Mouse (Mus musculus): ENCODE results near the gene Art3.
A peak's percentile ranks its signal among the peaks of the same experiment; 100 is the strongest.

Art3 gene

DNA sequence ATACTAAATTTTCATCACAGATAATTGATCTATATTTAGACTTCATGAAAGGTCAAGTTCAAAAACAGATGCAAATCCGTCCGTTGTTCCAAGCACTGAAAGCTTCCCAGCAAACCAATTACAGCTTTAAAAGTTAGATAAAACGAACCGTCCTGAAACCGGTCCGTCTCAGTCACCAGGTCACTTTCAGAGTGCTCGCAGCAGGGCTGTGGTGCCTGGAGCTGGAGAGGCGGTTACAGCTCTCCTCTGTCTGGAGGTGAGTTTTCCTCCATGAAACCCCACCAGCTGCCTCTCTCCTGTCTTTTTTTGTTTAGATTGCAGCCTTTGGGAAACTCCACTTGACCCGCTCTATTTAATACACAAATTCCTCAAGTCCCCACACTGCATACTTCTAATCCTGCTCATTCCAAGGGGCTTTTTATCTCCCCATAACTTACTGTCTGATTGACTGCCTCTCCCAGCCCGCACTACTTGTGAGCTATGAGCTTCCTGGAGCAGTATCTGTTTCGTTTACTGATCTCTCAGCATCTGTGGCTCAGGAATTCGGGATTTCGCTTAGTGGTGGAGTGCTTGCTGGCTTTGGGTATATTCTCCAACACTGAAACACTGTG lies 45.3 kb downstream of the Art3 start:
- DNase-seq (ENCODE audit: low spot score in 2 of 2): no peak

DNA sequence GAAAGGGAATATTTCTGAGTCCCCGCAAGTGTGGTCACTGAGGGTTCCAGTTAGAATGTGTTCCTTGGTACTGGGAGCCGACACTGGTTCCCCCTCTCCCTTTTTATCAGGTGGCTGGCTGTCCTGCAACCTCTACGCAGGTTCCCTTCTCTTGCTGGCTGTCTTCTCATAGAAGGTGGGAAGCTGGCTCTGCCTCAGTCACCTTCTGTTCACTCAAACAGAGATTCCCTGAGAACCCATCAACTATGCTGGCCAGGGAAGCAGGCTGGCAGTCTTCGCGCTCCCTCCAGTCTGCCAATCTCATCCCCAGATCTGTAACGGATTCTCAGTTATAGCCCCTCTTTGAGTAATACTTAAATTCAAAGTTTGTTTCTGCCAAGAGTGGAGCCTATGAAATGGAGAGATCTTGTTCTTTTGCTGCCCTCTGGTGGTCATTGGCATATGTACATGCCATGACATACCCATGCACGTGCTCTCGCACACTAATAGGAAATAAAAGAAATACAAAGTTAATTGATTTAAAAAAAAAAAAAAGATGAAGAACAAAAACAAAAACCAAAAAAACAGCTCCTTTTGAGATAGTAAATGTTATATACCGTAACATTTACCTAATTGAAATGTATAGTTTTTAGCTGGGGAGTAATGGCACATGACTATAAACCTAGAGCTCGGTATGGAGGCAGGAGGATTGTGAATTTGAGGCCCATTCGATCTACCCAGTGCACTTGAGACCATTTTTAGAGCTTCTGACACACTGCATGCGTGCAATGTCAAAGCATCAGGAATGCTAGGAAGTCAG lies 50.1 kb downstream of the Art3 start:
- peak; percentile 47 to 80 for DNase-seq (ENCODE audit: low spot score in 2 of 2)

DNA sequence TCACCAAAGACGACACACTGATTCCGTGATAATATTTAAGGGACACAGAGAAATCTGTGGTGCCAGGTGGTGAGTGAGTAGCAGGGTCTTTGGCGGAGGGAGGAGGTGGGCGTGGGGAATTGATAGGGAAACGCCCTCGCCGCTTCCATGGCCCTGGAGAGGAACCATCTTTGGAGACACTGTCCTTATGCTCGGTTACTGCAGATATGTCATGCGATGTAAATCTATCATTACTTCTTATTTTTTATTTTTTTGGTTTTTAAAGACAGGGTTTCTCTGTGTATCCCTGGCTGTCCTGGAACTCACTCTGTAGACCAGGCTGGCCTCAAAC lies 50.7 kb downstream of the Art3 start:
- DNase-seq (ENCODE audit: low spot score in 2 of 2): no peak

DNA sequence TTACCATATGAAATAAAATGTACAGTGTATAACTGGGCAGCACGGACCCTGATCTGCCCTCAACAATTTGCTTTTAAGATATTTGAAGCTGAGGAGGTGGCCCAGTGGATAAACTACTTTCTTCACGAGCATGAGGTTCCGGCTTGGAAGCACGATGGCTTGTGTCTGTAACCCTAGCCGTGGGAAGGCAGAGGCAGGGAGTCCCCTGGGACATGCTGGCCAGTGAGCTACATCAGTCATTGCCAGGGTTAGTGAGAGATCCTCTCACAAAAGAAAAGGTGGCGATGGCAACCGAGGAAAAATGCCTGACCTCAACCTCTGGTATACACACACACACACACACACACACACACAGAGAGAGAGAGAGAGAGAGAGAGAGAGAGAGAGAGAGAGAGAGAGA lies 52.1 kb downstream of the Art3 start:
- DNase-seq (ENCODE audit: low spot score in 2 of 2): no peak

DNA sequence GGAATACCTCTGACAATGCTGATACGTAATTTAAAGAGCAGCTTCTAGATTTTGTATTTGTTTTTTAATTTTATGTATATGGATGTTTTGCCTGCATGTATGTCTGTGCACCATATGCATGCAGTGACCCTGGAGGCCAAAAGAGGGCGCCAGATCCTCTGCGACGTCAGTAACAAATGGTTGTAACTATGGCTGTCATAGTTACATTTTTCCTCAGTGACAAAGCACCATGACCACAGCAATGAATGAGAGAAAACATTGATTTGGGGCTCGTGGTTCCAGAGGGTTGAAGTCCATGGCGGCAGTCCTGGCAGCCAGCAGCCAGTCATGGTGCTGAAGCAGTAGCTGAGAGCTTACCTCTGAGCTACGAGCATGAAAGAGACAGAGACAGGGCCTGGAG lies 53.2 kb downstream of the Art3 start:
- peak in 1 of 2 experiments; percentile 69 for DNase-seq (ENCODE audit: low spot score in 2 of 2)

DNA sequence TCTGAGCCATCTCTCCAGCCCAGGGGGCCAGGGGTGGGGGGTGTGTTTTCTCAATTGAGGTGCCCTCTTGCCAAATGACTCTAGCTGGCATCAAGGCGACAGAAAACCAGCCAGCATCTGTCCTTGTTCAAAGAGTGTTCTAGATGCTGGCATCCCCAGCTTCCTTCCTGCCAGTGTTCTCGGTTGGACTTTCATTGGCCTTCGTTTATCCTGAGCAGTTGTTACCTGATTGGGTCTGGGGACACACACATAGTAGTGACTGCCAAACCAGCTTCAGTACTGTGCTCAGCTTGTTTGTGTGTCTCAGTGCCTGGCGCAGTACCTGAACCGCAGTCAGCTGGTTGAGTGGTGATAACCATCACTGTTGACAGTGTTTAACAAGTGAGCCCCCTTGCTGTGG lies 54.5 kb downstream of the Art3 start:
- DNase-seq (ENCODE audit: low spot score in 2 of 2): no peak

DNA sequence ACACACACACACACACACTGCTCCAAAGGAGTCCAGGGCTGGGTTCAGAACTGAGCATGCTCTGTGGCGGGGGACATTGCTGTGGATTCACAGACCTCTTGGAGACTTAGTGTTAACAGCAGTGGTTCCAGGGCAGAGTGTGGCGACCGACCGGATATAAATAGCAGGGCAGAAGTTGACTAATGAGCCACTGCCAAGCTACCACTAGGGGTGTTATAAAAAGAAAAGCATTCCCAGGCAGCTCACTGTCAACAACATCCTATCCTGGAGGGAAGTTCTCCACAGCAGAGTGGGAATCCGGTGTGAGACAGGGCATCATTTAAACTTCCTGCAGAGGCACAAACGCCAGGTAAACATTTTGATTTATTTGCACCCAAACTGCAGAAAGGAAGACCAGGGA lies 55.0 kb downstream of the Art3 start:
- no peak for DNase-seq (ENCODE audit: low spot score in 2 of 2)

DNA sequence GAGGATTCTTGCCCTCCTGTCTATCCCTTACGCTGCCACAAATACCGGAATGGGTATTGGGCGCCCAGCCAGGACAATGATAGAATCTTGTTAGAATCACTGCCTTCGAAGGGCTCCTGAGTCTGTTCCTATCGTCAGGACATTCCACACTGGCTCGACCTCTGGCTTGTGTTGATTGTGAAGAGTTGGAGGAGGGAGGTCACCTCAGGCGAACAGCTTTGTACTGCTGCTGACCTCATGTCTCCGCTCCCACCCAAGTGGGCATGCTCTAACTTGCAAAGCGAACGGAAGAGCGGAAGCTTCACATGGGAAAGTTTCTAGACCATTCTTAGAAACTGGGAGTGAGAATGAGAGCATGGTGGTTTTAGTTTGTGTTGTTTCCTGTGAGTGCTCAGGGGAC lies 55.8 kb downstream of the Art3 start:
- DNase-seq (ENCODE audit: low spot score in 2 of 2): no peak

DNA sequence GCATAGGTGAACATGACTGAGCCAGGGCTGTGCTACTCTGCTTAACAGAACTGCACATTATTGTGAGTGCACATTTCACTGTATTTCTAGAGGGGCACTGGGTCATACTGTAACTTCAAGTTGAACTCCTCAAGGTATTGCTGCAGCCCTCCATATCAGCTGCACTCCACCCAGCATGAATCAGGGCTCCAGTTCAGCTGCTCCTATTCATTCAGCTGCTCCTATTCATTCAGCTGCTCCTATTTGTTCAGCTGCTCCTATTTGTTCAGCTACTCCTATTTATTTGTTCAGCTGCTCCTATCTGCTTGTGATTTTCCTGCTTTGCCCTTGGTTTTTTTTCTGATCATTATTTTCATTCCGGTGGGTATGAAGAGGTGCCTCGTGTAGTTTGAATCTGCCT lies 58.4 kb downstream of the Art3 start:
- DNase-seq (ENCODE audit: low spot score in 2 of 2): no peak

DNA sequence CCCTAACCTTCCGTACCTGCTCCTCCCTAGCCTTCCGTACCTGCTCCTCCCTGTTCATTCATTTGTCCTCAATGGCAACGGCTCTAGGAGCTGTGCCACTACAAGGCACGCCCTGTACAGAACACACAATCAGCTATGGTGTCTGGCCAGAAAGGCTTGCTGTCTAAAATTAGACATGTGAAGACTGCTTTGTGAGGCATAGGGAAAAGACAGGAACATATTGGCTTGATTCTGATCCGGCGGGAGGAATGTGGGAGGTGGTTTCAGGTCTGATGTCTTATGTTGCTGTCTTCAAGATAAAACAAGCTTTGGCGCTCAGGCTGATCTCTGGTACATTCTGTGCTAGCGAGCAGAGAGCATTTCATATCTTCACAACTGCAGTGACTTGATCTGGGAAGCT lies 59.0 kb downstream of the Art3 start:
- DNase-seq (ENCODE audit: low spot score in 2 of 2): no peak

DNA sequence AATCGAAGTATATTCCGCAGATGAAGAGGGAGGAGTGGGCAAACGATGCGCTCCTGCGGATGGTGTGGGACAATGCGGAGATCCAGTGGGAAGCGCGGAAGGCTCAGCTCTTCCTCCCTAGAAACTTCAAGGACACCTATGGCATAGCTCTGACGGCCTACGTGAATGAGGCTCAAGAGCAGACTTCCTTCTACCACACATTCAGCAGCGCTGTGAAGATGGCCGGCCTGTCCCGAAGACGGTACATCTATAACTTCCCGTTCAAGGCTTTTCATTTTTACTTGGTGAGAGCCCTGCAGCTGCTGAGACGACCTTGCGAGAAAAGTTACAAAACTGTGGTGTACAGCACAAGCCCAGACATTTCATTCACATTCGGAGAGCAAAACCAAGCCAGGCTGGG lies 60.9 kb downstream of the Art3 start:
- no peak for DNase-seq (ENCODE audit: low spot score in 2 of 2)

DNA sequence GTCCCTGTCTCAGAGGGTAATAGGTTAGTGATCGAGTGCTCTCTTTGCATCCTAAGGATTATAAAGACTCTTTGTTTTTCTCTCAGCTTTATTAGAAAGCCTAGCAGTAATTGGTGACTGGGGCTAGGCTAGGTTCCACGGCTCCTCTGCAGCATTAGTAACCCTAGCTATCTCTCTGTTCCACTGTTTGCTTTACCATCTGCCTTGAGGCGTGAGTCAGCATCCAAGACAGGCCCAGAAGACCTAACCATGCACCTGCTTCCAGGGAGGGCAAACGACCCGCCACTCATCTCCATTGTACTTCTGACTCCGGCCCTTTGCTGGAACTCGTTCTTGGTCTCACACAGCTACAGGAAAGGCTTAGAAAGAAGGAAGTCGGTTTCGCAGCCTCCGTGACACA lies 62.2 kb downstream of the Art3 start:
- DNase-seq (ENCODE audit: low spot score in 2 of 2): no peak

DNA sequence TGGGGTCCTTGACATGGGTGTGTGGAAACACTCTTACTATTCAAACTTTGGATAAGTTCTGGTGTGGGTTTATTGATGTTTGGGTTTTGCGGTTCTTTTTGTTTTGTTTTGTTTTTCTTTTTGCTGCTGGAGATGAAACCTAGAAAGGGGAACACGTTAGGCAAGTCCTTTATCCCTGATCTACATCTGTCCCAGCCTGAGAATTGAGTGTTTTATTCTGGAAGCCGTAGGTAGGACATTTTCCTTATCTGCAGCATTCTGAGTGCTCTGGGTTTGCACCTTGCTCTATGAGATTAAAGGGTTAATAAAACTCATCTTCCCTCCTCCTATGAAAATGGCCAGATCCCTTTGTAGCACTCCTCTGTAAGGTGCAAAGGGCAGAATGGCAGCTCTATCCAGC lies 64.1 kb downstream of the Art3 start:
- DNase-seq (ENCODE audit: low spot score in 2 of 2): no peak

DNA sequence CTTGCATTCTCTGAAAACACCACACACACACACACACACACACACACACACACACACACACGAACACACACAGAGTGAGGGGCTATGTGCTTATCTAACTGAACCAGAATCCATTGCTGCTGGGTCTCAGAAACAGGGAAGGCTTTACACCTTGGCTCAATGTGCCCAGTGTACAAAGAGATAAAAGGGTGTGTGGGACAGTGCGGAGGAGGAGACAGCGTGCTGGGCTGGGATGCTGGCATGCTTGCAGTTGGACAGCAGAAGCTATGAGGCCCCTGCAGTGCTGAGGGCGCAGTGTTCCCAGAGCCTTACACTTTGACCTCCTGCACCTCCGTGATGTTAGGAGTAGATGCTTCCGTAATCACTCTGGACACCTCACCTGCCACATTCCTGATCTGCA lies 64.8 kb downstream of the Art3 start:
- peak in 1 of 2 experiments; percentile 30 for DNase-seq (ENCODE audit: low spot score in 2 of 2)

DNA sequence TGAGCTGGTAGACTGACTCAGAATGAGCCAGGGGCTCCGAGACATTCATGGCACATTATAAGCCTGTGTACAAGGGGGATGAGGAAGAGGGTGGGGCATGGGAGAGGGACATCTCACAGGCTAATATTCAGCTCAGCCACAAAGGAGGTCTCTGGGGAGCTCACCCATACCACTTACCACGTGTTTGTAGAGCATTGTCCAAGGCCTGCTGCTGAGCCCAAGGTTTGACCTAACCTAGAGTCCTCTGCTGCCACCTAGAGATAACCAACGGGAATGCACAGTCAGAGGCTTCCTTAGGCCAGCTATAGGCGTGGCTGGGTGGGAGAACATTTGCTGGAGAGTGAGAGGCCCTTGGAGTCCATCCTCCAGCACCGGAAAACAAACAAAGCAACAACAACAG lies 66.5 kb downstream of the Art3 start:
- peak; percentile 63 to 85 for DNase-seq (ENCODE audit: low spot score in 2 of 2)

DNA sequence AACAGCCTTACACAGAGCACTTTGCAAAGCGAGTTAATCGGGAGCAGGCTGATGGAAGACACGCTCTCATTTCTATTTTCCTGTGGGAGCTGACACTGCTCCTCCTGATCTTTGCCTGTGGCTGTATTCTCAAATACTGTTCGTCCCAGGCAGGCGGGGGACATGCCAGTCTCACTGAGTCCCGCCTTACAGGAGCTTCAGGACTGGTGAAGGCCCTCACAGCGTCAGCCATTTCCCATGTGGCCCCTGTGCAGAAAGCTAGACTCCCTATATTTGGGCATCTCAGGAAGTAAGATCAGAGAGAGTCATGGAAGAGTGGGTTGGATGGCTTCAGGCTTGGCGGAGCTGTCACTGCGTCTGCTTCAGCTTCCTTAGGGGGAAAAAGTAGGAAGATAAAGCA lies 71.2 kb downstream of the Art3 start:
- DNase-seq (ENCODE audit: low spot score in 2 of 2): no peak

DNA sequence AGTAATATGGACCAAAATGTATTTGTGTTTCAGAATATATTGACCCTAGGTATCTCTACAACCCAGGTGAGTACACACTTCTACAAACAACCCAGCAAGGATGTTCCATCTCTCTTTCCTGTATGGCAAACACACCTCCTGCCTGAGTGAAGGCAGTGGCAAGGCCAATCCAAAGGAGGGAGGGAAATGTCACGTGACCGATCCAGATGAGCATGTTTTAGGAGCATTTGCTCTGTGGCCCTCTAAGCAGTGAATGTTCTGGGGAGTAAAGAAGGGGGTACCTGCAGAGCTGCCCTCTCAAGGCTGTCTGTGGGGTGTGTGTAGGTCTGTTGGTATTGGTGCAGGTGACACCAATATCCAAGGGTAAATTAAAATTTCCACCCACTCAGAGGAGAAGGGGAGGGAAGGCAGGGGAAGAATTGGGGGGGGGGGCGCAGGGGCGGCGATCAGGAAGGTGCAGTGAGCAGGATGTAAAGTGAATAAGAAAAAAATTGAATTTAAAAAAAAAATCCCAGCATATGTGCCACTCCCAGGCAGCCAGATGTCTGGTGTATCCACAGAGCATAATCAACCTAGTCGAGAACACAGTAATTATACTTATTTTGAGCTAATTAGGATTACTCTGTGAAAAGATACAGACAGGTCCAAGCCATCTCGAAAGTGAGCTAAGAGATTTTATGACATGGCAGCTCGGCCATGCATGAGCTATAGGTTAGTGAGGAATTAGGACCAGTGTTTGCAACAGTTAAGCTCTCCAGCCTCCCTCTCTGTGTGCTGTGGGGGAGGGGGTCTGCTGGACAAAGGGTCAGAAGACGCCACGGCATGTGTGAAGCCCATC lies 72.2 kb downstream of the Art3 start:
- DNase-seq (ENCODE audit: low spot score in 2 of 2): no peak

DNA sequence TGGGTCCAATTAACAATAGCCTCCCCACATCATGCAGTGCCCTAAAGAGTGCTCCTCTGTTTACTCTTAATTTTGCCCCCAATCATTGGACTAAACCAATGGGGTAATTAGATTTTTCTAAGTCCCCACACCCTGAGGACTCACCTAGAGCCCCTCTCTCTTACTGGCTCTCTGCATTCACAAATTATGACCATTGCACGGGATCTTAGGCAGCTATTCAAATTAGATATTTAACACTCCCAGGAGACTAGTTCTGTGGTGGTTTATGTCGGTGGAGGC lies 72.7 kb downstream of the Art3 start:
- DNase-seq (ENCODE audit: low spot score in 2 of 2): no peak

DNA sequence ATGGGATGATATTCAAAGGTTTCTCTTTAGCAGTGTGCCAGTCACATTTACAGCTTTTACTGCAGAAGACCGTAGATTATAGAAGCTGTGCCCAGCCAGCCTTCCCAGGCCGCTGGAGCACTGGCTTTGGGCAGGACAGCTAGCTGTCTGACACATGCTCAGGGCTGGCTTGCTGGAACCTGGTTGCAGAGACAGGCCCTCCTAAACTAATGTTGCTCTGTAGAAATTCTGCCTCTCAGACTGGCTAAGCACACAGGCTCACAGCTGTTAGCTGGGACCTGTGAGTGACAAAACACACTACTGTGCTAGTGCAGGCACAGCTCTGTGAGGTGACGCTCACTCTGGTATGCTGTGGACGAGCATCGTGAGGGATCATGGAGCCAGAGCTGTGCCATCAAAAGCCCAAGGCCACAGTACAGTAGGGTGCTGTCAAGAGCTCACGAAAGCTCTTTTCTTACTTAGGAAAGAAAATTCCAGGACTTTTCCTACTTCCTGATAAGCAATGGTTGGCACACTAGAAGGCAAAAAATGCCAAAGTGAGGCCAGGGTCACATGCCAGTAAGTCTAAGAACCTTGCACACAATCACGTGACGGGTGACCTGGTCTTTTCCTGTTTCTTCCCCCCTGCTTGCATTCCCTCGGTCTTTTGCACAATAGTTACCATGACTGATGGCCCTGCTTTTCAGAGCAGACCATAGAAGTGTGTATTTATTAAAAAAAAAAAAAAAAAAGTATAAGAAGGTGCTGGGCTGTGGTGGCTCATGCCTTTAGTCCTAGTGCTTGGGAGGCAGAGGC lies 77.9 kb downstream of the Art3 start:
- DNase-seq (ENCODE audit: low spot score in 2 of 2): no peak

DNA sequence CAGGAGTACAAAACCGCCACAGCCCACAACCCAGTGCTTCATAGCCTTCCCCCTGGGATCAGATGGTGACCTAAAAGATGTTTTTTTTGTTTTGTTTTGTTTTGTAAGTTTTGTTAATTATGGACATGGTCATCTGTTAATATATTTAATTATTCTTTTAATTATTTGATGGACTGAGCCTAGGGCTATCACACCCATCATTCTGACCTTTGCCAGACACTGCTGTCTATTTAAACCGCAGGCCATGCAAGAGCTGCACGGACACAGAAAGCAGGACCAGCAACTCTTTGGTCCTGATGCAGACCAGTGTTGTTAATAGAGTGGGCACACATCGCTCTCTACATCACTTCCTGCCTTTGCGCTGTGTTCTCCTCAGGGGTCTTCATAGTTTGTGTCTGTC lies 78.9 kb downstream of the Art3 start:
- DNase-seq (ENCODE audit: low spot score in 2 of 2): no peak

DNA sequence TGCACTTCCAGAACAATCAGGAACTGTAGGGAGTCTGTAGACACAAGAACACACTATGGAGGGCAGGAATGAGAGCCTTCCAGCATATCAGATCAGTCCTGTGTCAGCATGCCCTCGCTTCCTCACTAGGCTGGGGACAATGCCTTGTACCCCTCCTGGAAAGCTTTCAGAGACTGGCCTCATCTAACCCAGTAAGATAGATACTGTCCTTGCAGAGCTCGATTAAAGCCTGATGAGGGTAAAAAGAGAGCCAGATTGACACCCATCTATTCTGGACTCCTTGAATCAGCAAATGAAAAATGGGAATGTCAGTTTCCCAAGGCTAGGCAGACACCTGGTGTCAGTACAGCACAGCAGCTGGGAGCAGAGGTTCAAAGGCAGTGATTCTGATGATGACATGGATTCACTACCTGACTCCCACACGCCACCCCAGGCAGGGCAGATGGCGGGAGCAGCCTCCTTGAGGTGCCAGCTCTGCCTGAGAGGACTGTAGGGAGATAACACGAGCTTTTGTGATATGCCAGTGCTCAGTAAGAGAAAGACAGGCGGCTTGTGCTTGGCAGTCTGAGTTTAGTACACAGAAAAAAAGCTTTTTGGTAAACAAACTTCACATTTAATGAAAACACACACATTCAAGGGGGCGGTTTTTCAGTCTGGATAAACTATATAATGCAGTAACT lies 80.0 kb downstream of the Art3 start:
- no peak for DNase-seq (ENCODE audit: low spot score in 2 of 2)

All from spleen, postnatal 10 days (tissue).